Mouse (Mus musculus): ENCODE data around the gene Rarres1. TPM values are rescaled to one million over a fixed set of nuclear protein-coding genes. Genes with fewer than 3 reads are reported as not detected.

Rarres1 gene
- polyA plus RNA-seq, 1 experiment from 2014 or later: 0.77 TPM

GRCm38 (mm10) chr3:67459881-67460280 lies 55.4 kb downstream of the Rarres1 start:
- ATAC-seq (ENCODE audit: low FRiP score) (no peak), DNase-seq (ENCODE audit: low spot score, missing footprints) (no peak)
- Histone ChIP-seq H3K9ac (ENCODE audit: low read length) (no peak overlapping the region), H3K4me3 (ENCODE audit: low read depth, low read length) (no peak overlapping the region), H3K4me2 (no peak overlapping the region), H3K27me3 (ENCODE audit: control insufficient read depth, insufficient read depth, low read length) (no peaks in the 10 kb centered on the region), H3K27ac (ENCODE audit: low read depth, low read length) (no peak overlapping the region), H3K4me1 (ENCODE audit: control insufficient read depth, insufficient read depth, low read length) (peaks cover 8% of the 10 kb centered on the region; the same call in 1 of the 2 replicates), H3K9me3 (ENCODE audit: control insufficient read depth, low read length) (no peaks in the 10 kb centered on the region), H3K36me3 (ENCODE audit: control insufficient read depth, insufficient read depth, low read length) (peaks cover 9% of the 10 kb centered on the region)
- 47% methylated on average over 3 of the region's 3 CpGs for WGBS

GRCm38 (mm10) chr3:67450601-67451210 lies 64.6 kb downstream of the Rarres1 start:
- no peaks in the 10 kb centered on the region for H3K9me3 ChIP-seq (ENCODE audit: control insufficient read depth, low read length)
- no peak overlapping the region for H3K27ac ChIP-seq (ENCODE audit: low read depth, low read length)
- H3K4me1 ChIP-seq (ENCODE audit: control insufficient read depth, insufficient read depth, low read length): no peaks in the 10 kb centered on the region
- no peak overlapping the region for H3K4me3 ChIP-seq (ENCODE audit: low read depth, low read length)
- ATAC-seq (ENCODE audit: low FRiP score) (no peak), DNase-seq (ENCODE audit: low spot score, missing footprints) (no peak)
- H3K4me2 ChIP-seq: no peak overlapping the region
- WGBS: 89% methylated on average over 5 of the region's 5 CpGs
- no peaks in the 10 kb centered on the region for H3K27me3 ChIP-seq (ENCODE audit: control insufficient read depth, insufficient read depth, low read length)
- H3K9ac ChIP-seq (ENCODE audit: low read length): no peak overlapping the region
- peaks cover 21% of the 10 kb centered on the region for H3K36me3 ChIP-seq (ENCODE audit: control insufficient read depth, insufficient read depth, low read length)

GRCm38 (mm10) chr3:67449660-67450059 lies 65.7 kb downstream of the Rarres1 start:
- Histone ChIP-seq H3K9ac (ENCODE audit: low read length) (no peak overlapping the region), H3K9me3 (ENCODE audit: control insufficient read depth, low read length) (no peaks in the 10 kb centered on the region), H3K36me3 (ENCODE audit: control insufficient read depth, insufficient read depth, low read length) (peaks cover 17% of the 10 kb centered on the region), H3K27me3 (ENCODE audit: control insufficient read depth, insufficient read depth, low read length) (no peaks in the 10 kb centered on the region), H3K4me2 (no peak overlapping the region), H3K27ac (ENCODE audit: low read depth, low read length) (no peak overlapping the region), H3K4me3 (ENCODE audit: low read depth, low read length) (no peak overlapping the region), H3K4me1 (ENCODE audit: control insufficient read depth, insufficient read depth, low read length) (no peaks in the 10 kb centered on the region)
- DNase-seq (ENCODE audit: low spot score, missing footprints) (no peak), ATAC-seq (ENCODE audit: low FRiP score) (no peak)
- WGBS: 96% methylated on average over 21 of the region's 21 CpGs

GRCm38 (mm10) chr3:67447143-67447542 lies 68.2 kb downstream of the Rarres1 start:
- DNase-seq (ENCODE audit: low spot score, missing footprints) (no peak), ATAC-seq (ENCODE audit: low FRiP score) (no peak)
- H3K4me2 ChIP-seq: no peak overlapping the region
- WGBS: 98% methylated on average over 2 of the region's 2 CpGs
- no peaks in the 10 kb centered on the region for H3K4me1 ChIP-seq (ENCODE audit: control insufficient read depth, insufficient read depth, low read length)
- H3K9me3 ChIP-seq (ENCODE audit: control insufficient read depth, low read length): no peaks in the 10 kb centered on the region
- H3K36me3 ChIP-seq (ENCODE audit: control insufficient read depth, insufficient read depth, low read length): peaks cover 18% of the 10 kb centered on the region
- H3K4me3 ChIP-seq (ENCODE audit: low read depth, low read length): no peak overlapping the region
- H3K27ac ChIP-seq (ENCODE audit: low read depth, low read length): no peak overlapping the region
- no peaks in the 10 kb centered on the region for H3K27me3 ChIP-seq (ENCODE audit: control insufficient read depth, insufficient read depth, low read length)
- no peak overlapping the region for H3K9ac ChIP-seq (ENCODE audit: low read length)

GRCm38 (mm10) chr3:67434011-67434410 lies 81.3 kb downstream of the Rarres1 start:
- H3K27me3 ChIP-seq (ENCODE audit: control insufficient read depth, insufficient read depth, low read length): no peaks in the 10 kb centered on the region
- H3K4me2 ChIP-seq: no peak overlapping the region
- DNase-seq (ENCODE audit: low spot score, missing footprints) (no peak), ATAC-seq (ENCODE audit: low FRiP score) (no peak)
- H3K27ac ChIP-seq (ENCODE audit: low read depth, low read length): no peak overlapping the region
- 93% methylated on average over 6 of the region's 6 CpGs for WGBS
- no peaks in the 10 kb centered on the region for H3K9me3 ChIP-seq (ENCODE audit: control insufficient read depth, low read length)
- no peak overlapping the region for H3K9ac ChIP-seq (ENCODE audit: low read length)
- H3K4me1 ChIP-seq (ENCODE audit: control insufficient read depth, insufficient read depth, low read length): peaks cover 7% of the 10 kb centered on the region
- H3K36me3 ChIP-seq (ENCODE audit: control insufficient read depth, insufficient read depth, low read length): peaks cover 6% of the 10 kb centered on the region; the same call in 1 of the 2 replicates
- no peak overlapping the region for H3K4me3 ChIP-seq (ENCODE audit: low read depth, low read length)

- H3K4me1 ChIP-seq (ENCODE audit: control insufficient read depth, insufficient read depth, low read length): peaks cover 7% of the 10 kb centered on the region
- H3K9ac ChIP-seq (ENCODE audit: low read length): peak within 1 kb of the TSS; percentile 86
- no peak within 1 kb of the TSS for H3K27ac ChIP-seq (ENCODE audit: low read depth, low read length)
- peaks cover 2% of the 10 kb centered on the region; the same call in 1 of the 2 replicates for H3K36me3 ChIP-seq (ENCODE audit: control insufficient read depth, insufficient read depth, low read length)
- DNase-seq (ENCODE audit: low spot score, missing footprints) (peak; percentile 95), ATAC-seq (ENCODE audit: low FRiP score) (peak; percentile 94)
- peaks cover 4% of the 10 kb centered on the region; the same call in 1 of the 2 replicates for H3K9me3 ChIP-seq (ENCODE audit: control insufficient read depth, low read length)
- H3K27me3 ChIP-seq (ENCODE audit: control insufficient read depth, insufficient read depth, low read length): no peaks in the 10 kb centered on the region
- H3K4me3 ChIP-seq (ENCODE audit: low read depth, low read length): peak within 1 kb of the TSS; percentile 96
- WGBS: under 1% methylated on average over 24 of the region's 24 CpGs
- peak within 1 kb of the TSS; percentile 90 for H3K4me2 ChIP-seq
Measured at GRCm38 (mm10) chr3:67429999-67430380, 85.3 kb downstream of the Rarres1 start, which contains the start of gene Gfm1. Gene Gfm1 (plus strand): TSS chr3:67430096.

DNA sequence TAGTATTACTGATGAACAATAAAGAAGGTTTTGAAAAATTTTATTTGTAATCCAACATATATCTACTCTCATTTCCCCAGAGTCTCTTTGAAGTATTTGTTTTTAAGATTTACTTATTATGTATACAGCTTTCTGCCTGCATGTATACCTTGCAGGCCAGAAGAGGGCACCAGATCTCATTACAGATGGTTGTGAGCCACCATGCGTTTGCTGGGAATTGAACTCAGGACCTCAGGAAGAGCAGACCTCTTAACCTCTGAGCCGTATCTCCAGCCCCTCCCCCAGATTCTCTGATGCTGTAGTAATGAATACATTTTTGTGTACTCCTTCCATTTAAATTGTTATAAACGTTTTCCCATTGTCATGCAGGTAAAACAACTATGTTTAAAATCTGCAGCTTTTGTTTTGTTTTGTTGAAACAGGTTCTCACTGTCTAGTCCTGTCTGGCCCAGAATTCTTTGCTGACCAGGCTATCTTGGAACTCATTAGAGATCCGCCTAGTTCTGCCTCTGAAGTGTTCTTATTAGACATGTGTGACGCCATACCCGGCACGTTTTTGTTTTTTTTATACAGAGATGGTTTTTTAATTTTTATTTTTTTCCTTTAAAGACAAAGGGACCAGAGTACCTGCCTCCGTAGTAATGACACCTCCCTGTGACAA lies 85.9 kb downstream of the Rarres1 start:
- H3K4me2 ChIP-seq: peak overlapping the region; percentile 90; the same call in 1 of the 2 replicates
- H3K4me1 ChIP-seq (ENCODE audit: control insufficient read depth, insufficient read depth, low read length): peaks cover 7% of the 10 kb centered on the region
- H3K27me3 ChIP-seq (ENCODE audit: control insufficient read depth, insufficient read depth, low read length): no peaks in the 10 kb centered on the region
- 34% methylated on average over 8 of the region's 8 CpGs for WGBS
- no peak overlapping the region; the same call in 1 of the 2 replicates for H3K9ac ChIP-seq (ENCODE audit: low read length)
- no peak for DNase-seq (ENCODE audit: low spot score, missing footprints)
- ATAC-seq (ENCODE audit: low FRiP score): peak; percentile 45
- peaks cover 4% of the 10 kb centered on the region; the same call in 1 of the 2 replicates for H3K9me3 ChIP-seq (ENCODE audit: control insufficient read depth, low read length)
- H3K27ac ChIP-seq (ENCODE audit: low read depth, low read length): no peak overlapping the region
- peak overlapping the region; percentile 96 for H3K4me3 ChIP-seq (ENCODE audit: low read depth, low read length)
- H3K36me3 ChIP-seq (ENCODE audit: control insufficient read depth, insufficient read depth, low read length): peaks cover 2% of the 10 kb centered on the region; the same call in 1 of the 2 replicates

Other genes with a start within 250 kb of the Rarres1 start
- 29.2 and 31.7 TPM in 2 replicates for gene Mlf1, start 141.4 kb downstream of the Rarres1 start, polyA plus RNA-seq (2014; fragmentation: Nextera tagmentation; extraction: Ambion mirVana)
- gene Gm17402, start 140.4 kb downstream of the Rarres1 start, polyA plus RNA-seq (2014; fragmentation: Nextera tagmentation; extraction: Ambion mirVana): not detected in 2 replicates
- 49.9 and 51.9 TPM in 2 replicates for gene Gfm1, start 85.4 kb downstream of the Rarres1 start, polyA plus RNA-seq (2014; fragmentation: Nextera tagmentation; extraction: Ambion mirVana)
- 65.2 and 65.3 TPM in 2 replicates for gene Lxn, start 51.6 kb downstream of the Rarres1 start, polyA plus RNA-seq (2014; fragmentation: Nextera tagmentation; extraction: Ambion mirVana)
- gene Mfsd1, start 67.2 kb upstream of the Rarres1 start, polyA plus RNA-seq (2014; fragmentation: Nextera tagmentation; extraction: Ambion mirVana): 68.0 and 72.4 TPM in 2 replicates

Data from midbrain, embryonic 11.5 days (tissue).